Mouse (Mus musculus): ENCODE measurements at regions not wholly inside any gene's neighbourhood (a gene's known extent, or its start where the extent isn't known, plus 50 kb on each side); places are given as distances from the start of the nearest gene placed in this dataset.
A peak's percentile ranks its signal among the peaks of the same experiment; 100 is the strongest.

DNA sequence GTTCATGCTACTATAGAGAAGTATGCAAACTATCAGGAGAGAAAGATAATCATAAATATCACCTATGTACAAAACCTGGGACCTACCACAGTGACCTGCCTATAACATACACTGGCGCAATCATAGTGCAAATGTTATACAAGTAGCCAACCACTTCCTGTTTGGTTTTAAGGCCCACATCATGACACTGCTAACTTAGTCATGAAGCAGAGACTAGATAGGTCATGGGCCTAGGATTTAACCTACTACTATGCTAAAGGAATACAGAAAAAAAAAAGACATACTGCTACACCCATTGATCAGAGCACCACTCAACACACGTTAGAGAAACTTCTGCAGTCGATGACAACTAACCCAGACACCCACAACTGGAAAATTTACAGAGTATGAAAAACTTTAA, 498.6 kb upstream of the Acvr2a start:
- peaks cover 0 to 3% of the 10 kb centered on the region in 2 experiments; a peak in 1 of 4 replicates for H3K4me1 ChIP-seq (ENCODE audit: control insufficient read depth in 2 of 2, insufficient read depth in 2 of 2, low read length in 2 of 2, poor library complexity in 1 of 2)
- H3K27ac ChIP-seq (ENCODE audit: insufficient read depth, low read depth, low read length, poor library complexity, severe bottlenecking): no peak overlapping the region
- H3K36me3 ChIP-seq (ENCODE audit: control insufficient read depth, insufficient read depth, low read length, poor library complexity, severe bottlenecking): no peaks in the 10 kb centered on the region
- no peak overlapping the region for H3K9ac ChIP-seq (ENCODE audit: insufficient read depth, low read depth, low read length, poor library complexity, severe bottlenecking)
- in situ Hi-C loops (cut with MboI; ENCODE audit: low sequenced_read_pairs in 2 of 2, unreplicated experiment in 2 of 2): no loop called here
- no peaks in the 10 kb centered on the region for H3K9me3 ChIP-seq (ENCODE audit: control insufficient read depth, insufficient read depth, low read depth, low read length)
- TF ChIP-seq CHD2 (IDR thresholded peaks at IDR 0.05; ENCODE audit: low read depth, low read length) (no peak), MAFK (IDR thresholded peaks at IDR 0.05; ENCODE audit: insufficient read depth, low read depth, low read length) (no peak), ZC3H11A (IDR thresholded peaks at IDR 0.05; ENCODE audit: borderline replicate concordance, low read depth, low read length) (no peak), HCFC1 (IDR thresholded peaks at IDR 0.05; ENCODE audit: borderline replicate concordance, insufficient read depth, low read length) (no peak), ZNF384 (IDR thresholded peaks at IDR 0.05; ENCODE audit: low read depth, low read length) (no peak)
- no peak for DNase-seq (ENCODE audit: low read depth, low spot score)
- no peak overlapping the region for H3K4me3 ChIP-seq (ENCODE audit: insufficient read depth in 1 of 2, low read depth in 1 of 2, low read length in 2 of 2, poor library complexity in 1 of 2, severe bottlenecking in 1 of 2)

DNA sequence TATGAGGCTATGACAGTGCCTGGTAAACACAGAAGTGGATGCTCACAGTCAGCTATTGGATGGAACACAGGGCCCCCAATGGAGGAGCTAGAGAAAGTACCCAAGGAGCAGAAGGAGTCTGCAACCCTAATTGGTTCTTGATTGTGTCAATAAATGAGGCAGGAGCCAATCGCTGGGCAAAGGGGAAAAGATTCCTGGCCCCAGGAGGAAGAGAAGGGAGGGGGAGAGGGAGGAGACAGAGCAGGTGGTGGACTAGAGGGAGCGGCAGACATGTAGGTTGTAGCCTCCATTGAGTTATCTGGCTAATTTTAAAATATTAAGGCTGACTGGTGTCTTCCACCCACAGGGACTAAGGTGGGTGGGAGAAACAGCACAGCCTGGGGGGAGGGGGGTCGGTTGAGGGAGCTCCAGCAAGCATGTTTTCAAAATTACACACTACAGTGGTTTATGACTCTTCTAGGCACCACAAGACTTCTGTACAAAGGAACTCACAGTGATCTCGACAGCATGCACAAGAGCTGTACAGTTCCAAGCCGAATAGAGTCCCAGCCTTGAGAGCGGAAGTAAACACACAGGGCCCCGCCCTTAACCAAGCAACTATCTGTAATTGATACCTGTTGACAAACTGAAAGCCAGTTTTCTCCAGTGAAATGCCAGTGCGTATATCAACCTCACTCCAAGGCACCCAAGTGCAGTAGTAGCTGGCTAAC, 497.6 kb upstream of the Acvr2a start:
- no peak for DNase-seq (ENCODE audit: low read depth, low spot score)
- TF ChIP-seq CHD2 (IDR thresholded peaks at IDR 0.05; ENCODE audit: low read depth, low read length) (0 out of 2 replicates have a peak, but pooled peaks have one; percentile 24), HCFC1 (IDR thresholded peaks at IDR 0.05; ENCODE audit: borderline replicate concordance, insufficient read depth, low read length) (no peak), ZC3H11A (IDR thresholded peaks at IDR 0.05; ENCODE audit: borderline replicate concordance, low read depth, low read length) (no peak)
- Histone ChIP-seq H3K4me3 (ENCODE audit: insufficient read depth in 1 of 2, low read depth in 1 of 2, low read length in 2 of 2, poor library complexity in 1 of 2, severe bottlenecking in 1 of 2) (no peak overlapping the region), H3K4me1 (ENCODE audit: control insufficient read depth in 2 of 2, insufficient read depth in 2 of 2, low read length in 2 of 2, poor library complexity in 1 of 2) (peaks cover 0 to 3% of the 10 kb centered on the region in 2 experiments; a peak in 1 of 4 replicates), H3K9ac (ENCODE audit: insufficient read depth, low read depth, low read length, poor library complexity, severe bottlenecking) (no peak overlapping the region), H3K9me3 (ENCODE audit: control insufficient read depth, insufficient read depth, low read depth, low read length) (no peaks in the 10 kb centered on the region), H3K27ac (ENCODE audit: insufficient read depth, low read depth, low read length, poor library complexity, severe bottlenecking) (no peak overlapping the region), H3K36me3 (ENCODE audit: control insufficient read depth, insufficient read depth, low read length, poor library complexity, severe bottlenecking) (no peaks in the 10 kb centered on the region)
- in situ Hi-C loops (cut with MboI; ENCODE audit: low sequenced_read_pairs in 2 of 2, unreplicated experiment in 2 of 2): no loop called here

DNA sequence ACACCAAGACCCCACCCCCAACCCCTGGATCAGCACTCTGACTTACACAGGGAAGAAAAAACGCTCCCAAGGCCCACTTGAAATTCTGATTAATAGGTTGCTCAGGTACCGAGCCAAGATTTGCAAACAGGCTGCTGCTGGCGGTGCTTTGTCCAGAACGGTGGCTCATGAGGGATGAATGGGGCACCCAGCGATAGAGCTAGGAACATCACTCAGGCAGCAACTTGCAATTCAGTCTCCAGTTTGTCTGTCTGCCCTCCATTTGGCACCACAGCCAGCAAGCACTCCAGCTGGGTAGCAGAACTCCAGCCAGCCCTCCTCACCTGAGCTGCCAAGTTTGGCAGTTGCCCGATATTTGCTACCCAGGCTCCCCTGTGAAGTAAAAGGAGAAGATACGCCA, 496.1 kb upstream of the Acvr2a start:
- Histone ChIP-seq H3K9ac (ENCODE audit: insufficient read depth, low read depth, low read length, poor library complexity, severe bottlenecking) (no peak overlapping the region), H3K36me3 (ENCODE audit: control insufficient read depth, insufficient read depth, low read length, poor library complexity, severe bottlenecking) (no peaks in the 10 kb centered on the region), H3K9me3 (ENCODE audit: control insufficient read depth, insufficient read depth, low read depth, low read length) (no peaks in the 10 kb centered on the region), H3K4me3 (ENCODE audit: insufficient read depth in 1 of 2, low read depth in 1 of 2, low read length in 2 of 2, poor library complexity in 1 of 2, severe bottlenecking in 1 of 2) (no peak overlapping the region), H3K27ac (ENCODE audit: insufficient read depth, low read depth, low read length, poor library complexity, severe bottlenecking) (no peak overlapping the region), H3K4me1 (ENCODE audit: control insufficient read depth in 2 of 2, insufficient read depth in 2 of 2, low read length in 2 of 2, poor library complexity in 1 of 2) (peaks cover 0 to 3% of the 10 kb centered on the region in 2 experiments; a peak in 1 of 4 replicates)
- TF ChIP-seq HCFC1 (IDR thresholded peaks at IDR 0.05; ENCODE audit: borderline replicate concordance, insufficient read depth, low read length) (no peak), ZC3H11A (IDR thresholded peaks at IDR 0.05; ENCODE audit: borderline replicate concordance, low read depth, low read length) (no peak), ZNF384 (IDR thresholded peaks at IDR 0.05; ENCODE audit: low read depth, low read length) (no peak)
- DNase-seq (ENCODE audit: low read depth, low spot score): no peak
- in situ Hi-C loops (cut with MboI; ENCODE audit: low sequenced_read_pairs in 2 of 2, unreplicated experiment in 2 of 2): no loop called here

DNA sequence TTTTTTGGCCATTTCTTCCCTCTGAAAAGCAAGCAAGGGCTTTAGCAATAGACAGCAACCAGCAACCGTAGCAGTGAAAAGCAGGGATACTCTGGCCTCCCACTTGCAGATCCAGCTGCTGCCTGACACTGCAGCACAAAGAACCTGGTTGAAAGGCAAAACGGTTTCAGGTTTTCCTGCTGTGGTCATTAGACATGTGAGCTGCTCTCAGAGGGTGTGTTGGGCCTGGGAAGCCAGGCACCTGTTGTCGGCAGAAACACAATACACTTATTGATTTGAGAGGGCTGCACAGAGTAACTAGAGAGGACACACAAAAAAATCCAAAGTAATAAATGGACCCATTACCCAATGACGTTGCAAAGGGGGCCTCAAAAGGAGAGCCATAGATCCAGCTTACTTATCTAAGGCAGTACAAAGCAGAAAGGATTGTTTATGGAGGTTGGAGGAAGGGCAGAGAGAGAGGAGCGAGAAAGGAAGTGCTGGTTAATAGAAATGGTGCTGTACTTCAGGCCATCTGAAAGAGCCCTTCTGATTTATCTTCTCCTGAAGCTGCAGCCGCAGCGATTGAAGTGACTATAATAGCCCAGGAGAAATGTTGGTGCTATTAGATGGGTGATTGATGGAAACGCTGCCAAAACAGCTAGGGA, 495.4 kb upstream of the Acvr2a start:
- Histone ChIP-seq H3K27ac (ENCODE audit: insufficient read depth, low read depth, low read length, poor library complexity, severe bottlenecking) (no peak overlapping the region), H3K9me3 (ENCODE audit: control insufficient read depth, insufficient read depth, low read depth, low read length) (no peaks in the 10 kb centered on the region), H3K36me3 (ENCODE audit: control insufficient read depth, insufficient read depth, low read length, poor library complexity, severe bottlenecking) (no peaks in the 10 kb centered on the region), H3K4me1 (ENCODE audit: control insufficient read depth in 2 of 2, insufficient read depth in 2 of 2, low read length in 2 of 2, poor library complexity in 1 of 2) (peaks cover 0 to 3% of the 10 kb centered on the region in 2 experiments; a peak in 1 of 4 replicates), H3K4me3 (ENCODE audit: insufficient read depth in 1 of 2, low read depth in 1 of 2, low read length in 2 of 2, poor library complexity in 1 of 2, severe bottlenecking in 1 of 2) (no peak overlapping the region), H3K9ac (ENCODE audit: insufficient read depth, low read depth, low read length, poor library complexity, severe bottlenecking) (no peak overlapping the region)
- no peak for DNase-seq (ENCODE audit: low read depth, low spot score)
- in situ Hi-C loops (cut with MboI; ENCODE audit: low sequenced_read_pairs in 2 of 2, unreplicated experiment in 2 of 2): no loop called here
- TF ChIP-seq ZC3H11A (IDR thresholded peaks at IDR 0.05; ENCODE audit: borderline replicate concordance, low read depth, low read length) (no peak), CHD2 (IDR thresholded peaks at IDR 0.05; ENCODE audit: low read depth, low read length) (no peak), HCFC1 (IDR thresholded peaks at IDR 0.05; ENCODE audit: borderline replicate concordance, insufficient read depth, low read length) (no peak), ZNF384 (IDR thresholded peaks at IDR 0.05; ENCODE audit: low read depth, low read length) (no peak), MAFK (IDR thresholded peaks at IDR 0.05; ENCODE audit: insufficient read depth, low read depth, low read length) (no peak)
